Mouse (Mus musculus) thymus, adult 2 months (tissue): ENCODE measurements around the gene Engase.

Experiments
- CTCF ChIP-seq: fragments of 200-500 bp; IDR thresholded peaks from 2 replicates; pipeline ENCODE4 v1.5.1; 2012; ENCODE audit warnings: mild to moderate bottlenecking, control low read depth, low read length, moderate library complexity, borderline replicate concordance; ENCODE audit not compliant: control insufficient read depth, poor library complexity, insufficient read depth; ENCODE audit errors: extremely low read depth
- POLR2A ChIP-seq: fragments of 200-500 bp; IDR thresholded peaks from 2 replicates; pipeline ENCODE4 v1.6.1; 2012; ENCODE audit warnings: mild to moderate bottlenecking, low read length, control low read depth, moderate library complexity; ENCODE audit not compliant: control insufficient read depth, poor library complexity, insufficient read depth; ENCODE audit errors: extremely low read depth

- TF ChIP-seq CTCF, result no peak
- no peak for TF ChIP-seq POLR2A
Measured at GRCm38 (mm10) chr11:118538008-118538407, 61.4 kb downstream of the Engase start.
